Mouse (Mus musculus) bone marrow, adult 2 months (tissue): Measurements from ENCODE around the gene Dkk3. TPM values are rescaled to one million over a fixed set of nuclear protein-coding genes. Genes with fewer than 3 reads are reported as not detected.

ENCODE experiments used
- H3K27ac ChIP-seq: fragments of 200-500 bp; 2 replicates; pipeline ENCODE4 v1.5.1; 2012; ENCODE audit warnings: low read depth, mild to moderate bottlenecking, control low read depth, inconsistent platforms, low read length; ENCODE audit not compliant: control insufficient read depth, poor library complexity, insufficient read depth
- H3K4me1 ChIP-seq: fragments of 200-500 bp; 2 replicates; pipeline ENCODE4 v1.6.1; 2011; ENCODE audit warnings: low read length; ENCODE audit not compliant: control insufficient read depth, insufficient read depth
- H3K4me3 ChIP-seq: fragments of 200-500 bp; replicated peaks from 2 replicates; pipeline ENCODE3; 2011; ENCODE audit warnings: mild to moderate bottlenecking, low read depth, low read length, control low read depth; ENCODE audit not compliant: control insufficient read depth
- CTCF ChIP-seq: fragments of 200-500 bp; IDR thresholded peaks from 2 replicates; pipeline ENCODE4 v1.5.1; 2011; ENCODE audit warnings: low read length, control low read depth; ENCODE audit not compliant: control insufficient read depth, insufficient read depth
- POLR2A ChIP-seq: fragments of 200-500 bp; IDR thresholded peaks from 2 replicates; pipeline ENCODE4 v1.6.1; 2011; ENCODE audit warnings: low read depth, mild to moderate bottlenecking, control low read depth, low read length, borderline replicate concordance; ENCODE audit not compliant: control insufficient read depth
- WGBS: fragments of 180-500 bp; shearing (Covaris S2); methylation state at CpG from one replicate; pipeline ENCODE4 v1.1.7; 2018; 5-methylcytosine and 5-hydroxymethylcytosine counted together
- polyA plus RNA-seq: library from polyadenylated mRNA; stranded (reverse); fragments of >200 nt; gene quantifications from 2 replicates; pipeline ENCODE4 v1.2.4, GENCODE M21; 2011; ENCODE audit warnings: low replicate concordance; ENCODE audit not compliant: missing spikeins, insufficient read depth, insufficient read length

The Dkk3 gene
- polyA plus RNA-seq, 1 experiment = 1.2 TPM

GRCm38 (mm10) chr7:112158316-112158741, 528 bp downstream of the Dkk3 start:
- no peaks in the 10 kb centered on the region; the same call in 1 of the 2 replicates for H3K4me1 ChIP-seq
- 3% methylated on average over 23 of the region's 23 CpGs for WGBS
- no peak overlapping the region for H3K27ac ChIP-seq
- H3K4me3 ChIP-seq = no peak overlapping the region
- TF ChIP-seq POLR2A (no peak), CTCF (no peak)

DNA sequence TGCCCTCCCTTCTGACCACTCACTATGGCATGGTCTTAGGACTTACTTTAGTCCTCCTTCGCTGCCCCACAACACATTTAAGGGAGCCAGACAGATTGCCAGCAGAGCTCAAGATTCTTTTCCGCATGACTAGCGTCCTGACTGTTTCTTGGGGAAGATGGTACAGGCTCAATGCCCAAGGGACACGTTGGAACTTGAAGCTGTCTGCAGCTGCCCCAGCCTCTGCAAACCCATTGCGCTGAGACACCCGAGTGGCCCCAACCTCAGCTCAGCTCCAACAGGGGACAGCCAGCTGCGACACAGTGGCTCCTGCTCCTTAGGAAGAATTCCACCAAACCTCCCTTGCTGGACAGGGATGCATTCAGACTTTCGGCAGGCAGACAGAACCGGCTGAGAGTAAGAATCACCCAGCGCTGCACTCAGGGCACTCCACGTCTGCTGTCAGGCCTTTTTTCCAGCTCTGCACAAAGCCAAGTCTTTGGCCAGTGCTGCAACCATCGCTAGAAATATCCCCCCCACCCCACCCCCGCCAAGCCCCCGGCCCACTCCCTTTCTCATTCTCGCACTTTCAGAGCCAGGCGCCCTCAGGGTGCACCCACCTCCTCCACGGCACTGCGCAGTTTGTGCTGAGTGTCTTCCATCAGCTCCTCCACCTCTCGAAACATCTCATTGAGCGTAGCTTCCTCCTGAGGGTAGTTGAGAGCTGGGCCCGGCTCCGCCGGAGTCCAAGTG, 1.1 kb downstream of the Dkk3 start:
- WGBS = 25% methylated on average over 23 of the region's 23 CpGs
- H3K4me3 ChIP-seq = no peak overlapping the region
- no peaks in the 10 kb centered on the region; the same call in 1 of the 2 replicates for H3K4me1 ChIP-seq
- no peak for TF ChIP-seq POLR2A
- no peak for TF ChIP-seq CTCF
- no peak overlapping the region for H3K27ac ChIP-seq

GRCm38 (mm10) chr7:112155194-112155593, 3.7 kb downstream of the Dkk3 start:
- 40% methylated on average over 1 of the region's 1 CpGs for WGBS

GRCm38 (mm10) chr7:112154445-112154844, 4.4 kb downstream of the Dkk3 start:
- Histone ChIP-seq H3K4me1 (no peaks in the 10 kb centered on the region; the same call in 1 of the 2 replicates), H3K4me3 (no peak overlapping the region), H3K27ac (no peak overlapping the region)
- WGBS = 77% methylated on average over 4 of the region's 4 CpGs
- no peak for TF ChIP-seq POLR2A
- TF ChIP-seq CTCF = no peak

More at GRCm38 (mm10) chr7:112155194-112155593, 3.7 kb downstream of the Dkk3 start:
- Histone ChIP-seq H3K27ac (no peak overlapping the region), H3K4me3 (no peak overlapping the region), H3K4me1 (no peaks in the 10 kb centered on the region; the same call in 1 of the 2 replicates)
- TF ChIP-seq CTCF (no peak), POLR2A (no peak)

DNA sequence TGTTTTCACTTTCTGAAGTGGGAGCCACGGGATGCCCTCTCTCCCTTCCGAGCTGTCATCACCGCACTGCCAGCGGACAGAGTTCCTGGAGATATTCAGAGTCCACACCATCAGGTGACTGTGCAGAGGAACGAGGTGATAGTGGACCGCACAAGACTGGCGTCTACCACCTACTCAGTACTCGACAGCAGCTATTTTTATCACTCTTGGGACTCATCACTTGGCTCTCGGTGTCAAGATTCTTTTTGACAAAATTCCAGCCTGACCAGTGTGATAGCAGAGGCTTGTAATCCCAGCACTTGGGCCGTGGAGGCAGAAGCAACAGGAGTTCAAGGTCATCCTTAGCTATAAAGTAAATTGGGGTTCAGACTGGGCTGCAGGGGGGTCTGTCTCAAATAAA, 9.7 kb downstream of the Dkk3 start:
- H3K27ac ChIP-seq = no peak overlapping the region
- WGBS = 85% methylated on average over 10 of the region's 10 CpGs
- H3K4me3 ChIP-seq = no peak overlapping the region
- TF ChIP-seq POLR2A (no peak), CTCF (no peak)
- no peaks in the 10 kb centered on the region; the same call in 1 of the 2 replicates for H3K4me1 ChIP-seq

DNA sequence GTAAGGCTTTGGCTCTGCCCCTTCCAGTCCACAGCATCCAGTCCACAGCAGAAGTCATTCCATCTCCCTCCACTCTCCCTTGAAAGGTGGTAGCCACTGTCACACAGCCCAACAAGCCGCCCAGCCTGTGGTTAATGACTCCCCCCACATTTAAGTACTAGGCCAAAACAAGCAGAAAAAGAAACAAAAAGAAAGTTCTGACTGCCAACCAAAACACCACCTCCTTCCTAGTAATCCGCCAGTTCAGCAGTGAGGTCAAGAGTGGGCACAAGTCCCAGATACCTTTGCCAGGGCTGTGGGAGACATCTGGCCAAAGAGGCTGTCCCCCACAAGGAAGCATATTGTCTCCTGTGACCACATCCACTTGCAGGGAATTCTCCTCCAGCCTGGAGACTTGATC, 10.9 kb downstream of the Dkk3 start:
- Histone ChIP-seq H3K4me1 (no peaks in the 10 kb centered on the region; the same call in none of the 2 replicates), H3K27ac (no peak overlapping the region), H3K4me3 (no peak overlapping the region)
- no peak for TF ChIP-seq CTCF
- WGBS = 38% methylated on average over 2 of the region's 2 CpGs

GRCm38 (mm10) chr7:112144646-112145179, 14.1 kb downstream of the Dkk3 start:
- Histone ChIP-seq H3K4me1 (no peaks in the 10 kb centered on the region; the same call in 1 of the 2 replicates), H3K27ac (no peak overlapping the region), H3K4me3 (no peak overlapping the region)
- TF ChIP-seq POLR2A (no peak), CTCF (no peak)
- 85% methylated on average over 11 of the region's 11 CpGs for WGBS

DNA sequence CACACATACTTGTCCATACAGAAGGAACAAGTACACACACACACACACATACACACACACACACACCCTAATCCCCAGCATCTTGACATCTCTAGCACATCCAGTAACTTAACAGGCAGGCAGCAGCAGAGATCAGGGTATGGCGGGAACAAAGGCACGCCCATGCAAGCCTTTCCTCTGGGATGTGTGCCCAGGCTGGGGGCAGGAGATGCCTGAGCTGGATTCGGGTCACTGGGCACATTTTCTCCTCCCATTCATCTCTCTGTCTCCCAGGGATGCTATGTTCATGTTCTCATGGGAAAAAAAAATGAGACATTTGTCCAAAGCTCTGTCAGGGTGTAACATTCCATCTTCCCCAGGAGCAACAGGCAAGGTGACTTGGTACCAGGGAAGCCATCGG, 14.9 kb downstream of the Dkk3 start:
- 66% methylated on average over 4 of the region's 4 CpGs for WGBS
- TF ChIP-seq POLR2A = no peak
- TF ChIP-seq CTCF = no peak
- H3K4me1 ChIP-seq = no peaks in the 10 kb centered on the region; the same call in 1 of the 2 replicates
- H3K4me3 ChIP-seq = no peak overlapping the region
- no peak overlapping the region for H3K27ac ChIP-seq

DNA sequence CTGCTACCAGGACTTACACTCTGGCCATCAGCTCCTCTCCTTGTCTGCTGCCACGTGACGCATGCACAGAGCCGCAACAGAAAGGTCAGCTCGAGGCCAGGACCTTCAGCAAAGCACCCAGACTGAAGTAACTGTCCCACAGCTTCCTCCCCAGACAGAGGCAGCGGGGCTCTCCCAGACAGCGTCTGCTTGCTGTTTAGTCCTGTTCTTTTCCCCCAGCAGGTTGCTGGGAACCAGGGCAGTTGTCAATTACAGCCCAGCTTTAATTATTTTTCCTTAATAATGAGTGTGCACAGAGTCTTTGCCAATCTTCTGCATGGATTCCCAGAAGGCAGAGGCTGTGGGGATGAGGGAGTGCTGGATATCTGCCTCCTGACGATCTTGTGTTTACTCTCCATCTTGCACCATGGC, 15.8 kb downstream of the Dkk3 start:
- 58% methylated on average over 7 of the region's 7 CpGs for WGBS
- no peak for TF ChIP-seq CTCF
- TF ChIP-seq POLR2A = no peak
- no peak overlapping the region for H3K4me3 ChIP-seq
- no peaks in the 10 kb centered on the region; the same call in 1 of the 2 replicates for H3K4me1 ChIP-seq
- H3K27ac ChIP-seq = no peak overlapping the region
